Mouse (Mus musculus) megakaryocyte-erythroid progenitor cell, adult 5-6 weeks (primary cell): ENCODE data around the gene Trip10. TPM values are rescaled to one million over a fixed set of nuclear protein-coding genes. Genes with fewer than 3 reads are reported as not detected.

Experiments
- ATAC-seq: replicated peaks from 2 replicates; pipeline ENCODE4 v1.8.0; 2016; ENCODE audit warnings: mild to moderate bottlenecking, inconsistent platforms; ENCODE audit not compliant: severe bottlenecking, poor library complexity, low FRiP score, low TSS enrichment
- total RNA-seq, 2 experiments: library from RNA; stranded (forward) in 1 of 2; stranded (reverse) in 1 of 2; fragments of 200-1000, 215-1000 nt in 1 of 2; fragments of >200 nt in 1 of 2; fragmentation: Nextera tagmentation in 1 of 2; gene quantifications; 2 replicates each; pipeline ENCODE4 v1.2.3; 2014 to 2017

The Trip10 gene
- total RNA-seq (2014; fragmentation: Nextera tagmentation) = 3.9 and 4.5 TPM in 2 replicates
- 8.3 and 10.0 TPM in 2 replicates for total RNA-seq (2017)

DNA sequence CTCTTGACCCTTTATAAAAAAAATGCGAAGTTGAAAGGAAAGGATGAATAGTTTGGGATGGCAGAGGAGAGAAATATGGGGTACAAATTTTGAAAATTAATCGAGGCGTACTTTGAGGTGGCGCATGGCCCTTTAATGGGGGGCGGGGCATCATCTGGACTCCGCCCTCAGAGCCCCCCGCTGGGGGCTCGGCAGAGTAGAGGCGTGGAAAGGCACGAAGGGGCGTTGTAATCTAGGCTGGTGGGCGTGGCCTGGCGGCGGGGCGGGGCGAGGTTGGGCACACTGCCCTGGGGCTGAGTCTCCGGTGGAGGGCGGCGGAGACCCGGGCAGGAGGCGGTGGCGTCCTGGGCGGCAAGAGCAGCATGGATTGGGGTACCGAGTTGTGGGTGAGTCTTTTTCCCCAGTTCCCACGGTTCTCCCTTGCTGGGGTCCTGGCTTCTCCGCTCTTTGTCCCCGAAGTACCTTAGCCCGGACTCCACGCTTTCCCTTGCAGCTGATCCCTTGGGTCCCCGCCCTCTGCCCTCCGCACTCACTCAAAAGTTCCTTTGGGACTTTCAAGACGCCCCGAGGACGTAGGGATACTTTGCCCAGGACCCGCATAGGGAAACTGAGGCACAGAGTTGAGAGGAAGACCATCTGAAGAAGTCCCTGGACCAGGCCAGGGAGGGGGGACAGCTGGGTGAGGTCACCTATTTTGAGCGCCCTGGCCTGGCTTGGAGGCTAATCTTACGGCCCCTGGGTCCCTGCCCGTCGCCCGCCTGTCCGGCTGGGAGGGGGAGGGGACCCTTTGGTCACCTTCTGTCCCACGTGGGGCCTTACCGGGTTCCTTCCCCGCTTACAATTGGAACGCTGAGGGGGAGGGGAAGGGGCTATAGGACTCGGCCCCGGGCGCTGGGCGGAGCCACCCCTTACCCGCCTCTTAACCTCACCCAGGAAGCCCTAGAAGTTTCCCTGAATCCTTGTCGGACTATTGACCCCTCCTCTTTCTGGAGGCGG, at the start of gene Trip10:
Trip10 (plus strand) TSS at position 270 of the 996 bp plus-strand sequence.
- peak; percentile 54 for ATAC-seq

DNA sequence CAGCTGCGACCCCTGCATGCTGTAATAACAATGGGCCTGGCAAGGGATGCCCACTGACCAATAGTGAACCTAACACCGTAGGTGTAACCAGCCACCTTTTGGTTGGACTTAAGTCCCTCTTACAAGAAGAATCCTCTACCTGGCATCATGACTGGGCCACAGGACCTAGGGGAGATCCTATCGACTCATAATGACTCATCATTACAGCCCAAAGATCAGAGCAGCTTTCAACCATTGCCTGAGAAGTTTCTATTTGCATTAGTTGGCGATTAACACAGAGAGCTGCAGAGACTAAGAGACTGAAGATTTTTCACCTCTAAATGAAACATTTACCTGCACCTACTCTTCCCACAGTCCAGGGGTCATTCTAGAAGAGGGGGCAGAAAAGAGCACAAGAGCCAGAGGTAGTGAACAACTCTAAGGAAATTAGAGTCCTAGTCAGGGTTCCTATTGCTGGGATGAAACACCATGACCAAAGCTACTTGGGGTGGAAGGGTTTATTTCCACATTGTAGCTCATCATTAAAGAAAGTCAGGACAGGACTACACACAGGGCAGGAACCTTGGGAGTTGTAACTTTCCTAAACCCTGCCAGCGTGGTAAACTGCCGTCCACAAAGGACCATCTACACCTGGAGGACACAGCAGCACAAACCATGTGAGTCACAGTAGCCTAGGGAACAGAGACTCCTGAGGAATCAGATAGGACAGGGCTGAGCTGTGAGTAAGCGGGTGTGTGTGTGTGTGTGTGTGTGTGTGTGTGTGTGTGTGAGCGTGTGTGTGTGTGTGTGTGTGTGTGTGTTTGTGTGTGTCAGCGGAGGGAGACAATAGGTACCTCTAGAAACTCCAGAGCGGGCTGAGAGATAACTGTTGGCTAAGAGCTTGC, 47.2 kb upstream of the Trip10 start:
- ATAC-seq = no peak

DNA sequence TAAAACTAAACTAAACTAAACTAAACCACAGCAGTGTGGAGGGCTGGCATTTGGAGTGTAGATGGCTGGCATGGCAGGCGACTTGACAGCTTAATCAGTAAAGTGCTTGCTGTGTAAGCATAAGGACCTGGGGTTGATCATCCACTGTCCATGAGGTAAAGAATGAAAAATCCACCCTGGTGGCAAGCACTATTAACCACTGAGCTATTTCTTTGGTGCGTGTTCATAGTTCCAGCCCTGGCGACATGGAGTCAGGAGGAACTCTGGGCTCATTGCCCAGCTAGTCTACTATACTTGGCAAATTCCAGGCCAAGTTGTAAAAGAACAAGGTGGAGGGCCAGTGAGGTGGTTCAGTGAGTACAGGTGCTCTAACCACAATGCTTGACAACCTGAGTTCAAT, 41.3 kb upstream of the Trip10 start:
- no peak for ATAC-seq

DNA sequence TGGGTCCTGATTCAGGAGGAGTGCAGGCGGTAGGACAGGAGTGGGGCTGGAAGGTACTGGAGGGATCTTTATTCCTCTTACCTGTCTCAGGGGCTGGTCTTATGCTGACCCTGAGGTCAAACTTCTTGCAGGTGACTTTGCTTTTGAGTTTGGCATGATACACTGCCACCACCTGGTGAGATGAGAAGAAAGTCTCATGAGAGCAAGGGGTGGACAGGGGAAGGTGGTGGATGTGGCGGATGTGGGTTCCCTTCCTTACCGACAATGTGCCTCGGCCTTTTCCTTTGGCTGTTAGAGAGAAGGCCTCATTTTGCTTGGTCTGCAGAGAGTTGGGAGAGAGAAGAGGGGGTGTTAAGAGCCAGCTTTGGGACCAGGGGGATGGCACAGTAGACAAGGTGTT, 39.9 kb upstream of the Trip10 start:
- ATAC-seq = no peak

DNA sequence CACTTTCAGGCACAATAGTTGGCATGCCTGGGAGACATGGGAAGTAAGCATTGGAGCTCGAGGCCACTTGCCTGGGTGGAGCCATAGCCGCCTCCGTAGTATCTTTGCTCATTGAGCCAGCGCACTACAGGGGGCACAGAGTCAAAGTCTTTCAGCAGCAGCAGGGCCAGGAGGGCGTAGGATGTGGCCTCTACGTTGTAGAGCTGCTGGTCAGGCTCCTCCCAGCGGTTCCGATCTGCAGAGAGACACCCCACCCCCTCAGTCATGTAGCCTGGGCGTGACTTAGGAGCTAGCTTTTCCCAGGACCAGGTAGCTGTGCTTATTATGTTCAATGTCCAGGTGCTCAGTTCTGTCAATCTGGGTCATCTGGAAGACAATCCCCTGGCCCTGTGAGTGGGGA, 37.8 kb upstream of the Trip10 start:
- no peak for ATAC-seq

DNA sequence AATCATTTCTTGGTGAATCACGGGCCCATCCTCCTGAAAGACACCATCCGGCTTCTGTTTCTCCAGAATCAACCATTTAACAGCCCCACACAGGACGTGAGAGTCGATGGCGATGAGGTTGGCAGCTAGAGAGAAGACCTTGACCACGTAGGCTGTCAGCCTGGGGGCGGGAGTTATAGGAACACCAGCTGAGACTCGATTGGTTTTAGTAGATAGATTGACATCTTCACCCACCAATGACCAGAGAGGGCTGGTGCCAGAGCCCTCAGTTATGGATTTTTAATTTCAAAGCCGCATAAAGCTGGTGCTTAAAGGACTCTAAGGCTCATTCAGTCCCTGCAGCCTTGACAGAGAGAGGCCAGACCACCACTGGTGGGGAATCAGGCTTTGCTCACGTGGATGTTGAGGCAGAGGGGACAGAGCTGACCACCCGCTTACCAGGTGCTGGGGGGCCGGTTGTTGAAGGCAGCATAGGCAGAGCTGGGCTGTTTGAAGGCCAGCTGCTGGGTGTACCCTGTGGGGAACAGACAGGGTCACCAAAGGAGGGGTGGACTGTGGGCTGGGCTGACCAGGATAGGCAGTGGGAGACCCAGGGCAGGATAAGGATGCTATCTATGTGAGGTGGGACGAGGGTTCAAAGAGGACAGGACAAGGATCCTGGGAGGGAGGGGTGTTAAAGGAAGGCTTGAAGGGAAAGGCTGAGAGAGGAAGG, 34.4 kb upstream of the Trip10 start:
- 0 out of 2 replicates have a peak, but pooled peaks have one; percentile 36 for ATAC-seq

DNA sequence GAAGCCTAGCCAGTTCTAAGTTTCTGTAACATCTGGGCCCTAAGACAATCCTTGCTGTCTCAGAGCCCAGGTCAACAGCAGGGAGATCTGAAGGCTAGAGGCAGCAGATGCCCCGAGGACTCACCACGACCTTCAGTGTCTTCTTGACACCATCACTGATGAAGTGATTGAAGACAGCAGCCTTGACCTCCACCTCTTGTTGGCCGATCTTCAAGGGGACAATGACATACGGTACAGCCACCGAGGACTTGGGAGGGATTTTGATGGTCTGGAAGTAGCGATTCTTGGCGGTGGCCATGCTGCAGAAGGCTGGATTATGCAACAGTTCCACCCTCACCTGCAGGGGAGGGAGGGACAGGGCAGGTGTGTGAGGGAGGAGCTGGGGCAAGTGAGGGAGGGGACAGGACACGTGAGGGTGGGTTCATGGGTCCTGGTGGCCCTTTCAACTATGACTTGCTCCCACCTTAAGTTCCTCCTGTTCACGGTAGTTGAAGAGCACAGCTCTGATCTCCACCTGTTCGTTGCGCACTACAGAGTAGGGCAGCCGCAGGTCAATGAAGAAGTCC, 30.8 kb upstream of the Trip10 start:
- no peak for ATAC-seq

DNA sequence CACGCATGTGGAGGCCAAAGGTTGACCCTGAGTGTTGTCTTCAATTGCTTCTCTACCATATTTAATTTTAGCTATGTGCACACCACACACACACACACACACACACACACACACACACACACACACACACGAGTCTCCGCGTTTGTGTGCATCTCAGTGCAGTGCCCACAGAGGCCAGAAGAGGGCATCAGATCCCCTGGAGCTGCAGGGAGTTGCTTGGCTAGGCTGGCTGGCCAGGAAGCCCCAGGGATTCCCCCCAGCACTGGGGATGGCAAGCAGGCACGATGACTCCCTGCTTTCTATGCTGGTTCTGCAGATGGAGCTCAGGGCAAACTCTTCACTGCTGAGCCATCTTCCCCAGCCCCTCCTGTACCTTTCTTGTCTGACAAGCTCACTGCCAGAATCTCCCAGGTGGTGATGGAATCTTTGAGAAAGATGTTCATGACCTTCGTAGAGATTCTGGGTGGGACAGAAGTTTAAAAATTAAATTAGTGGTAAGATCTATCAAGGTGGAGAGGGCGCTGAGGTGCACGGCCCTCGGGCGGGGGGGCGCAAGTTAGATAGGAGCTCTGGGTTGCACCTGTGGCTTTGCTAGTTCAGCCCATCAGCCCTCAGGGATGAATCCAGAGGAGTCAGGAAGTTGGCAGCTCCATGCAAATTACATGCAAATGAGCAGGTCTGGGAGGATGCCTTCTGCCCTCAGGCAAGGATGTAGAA, 29.9 kb upstream of the Trip10 start:
- ATAC-seq = peak; percentile 50

DNA sequence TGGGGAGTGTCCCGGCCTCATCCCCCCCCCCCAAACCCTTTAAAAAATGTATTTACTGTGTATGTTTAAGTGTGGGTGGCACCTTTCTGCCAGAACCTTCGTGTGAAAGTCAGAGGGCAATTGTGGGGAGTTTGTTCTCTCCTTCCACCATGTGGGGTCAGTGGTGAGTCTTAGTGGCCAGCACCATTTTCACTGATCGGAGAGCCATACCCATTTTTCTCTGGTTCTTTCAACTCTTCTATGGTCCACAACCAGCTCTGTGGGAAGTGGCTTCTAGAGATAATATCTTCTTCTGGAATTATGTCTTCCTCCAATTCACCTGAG, 29.4 kb upstream of the Trip10 start:
- ATAC-seq = no peak

DNA sequence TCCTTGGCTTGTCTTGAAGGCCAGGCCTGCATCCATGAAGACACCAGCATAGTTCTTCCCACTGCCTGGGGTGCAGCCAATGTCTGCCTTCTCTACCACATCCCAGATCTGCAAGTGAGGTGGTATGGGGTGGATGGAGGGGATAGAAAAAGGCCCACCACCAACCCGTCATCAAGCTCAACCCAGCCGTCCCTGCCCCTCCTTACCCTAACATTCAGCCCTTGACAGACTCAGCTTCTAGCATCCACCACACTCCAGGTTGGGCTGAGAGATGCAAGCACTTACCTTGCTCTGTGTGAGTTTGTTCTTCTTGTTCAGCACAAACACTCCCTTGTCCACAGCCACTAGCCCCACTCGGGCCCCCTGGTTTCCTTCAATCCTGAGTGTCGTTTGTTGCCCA, 27.3 kb upstream of the Trip10 start:
- no peak for ATAC-seq

DNA sequence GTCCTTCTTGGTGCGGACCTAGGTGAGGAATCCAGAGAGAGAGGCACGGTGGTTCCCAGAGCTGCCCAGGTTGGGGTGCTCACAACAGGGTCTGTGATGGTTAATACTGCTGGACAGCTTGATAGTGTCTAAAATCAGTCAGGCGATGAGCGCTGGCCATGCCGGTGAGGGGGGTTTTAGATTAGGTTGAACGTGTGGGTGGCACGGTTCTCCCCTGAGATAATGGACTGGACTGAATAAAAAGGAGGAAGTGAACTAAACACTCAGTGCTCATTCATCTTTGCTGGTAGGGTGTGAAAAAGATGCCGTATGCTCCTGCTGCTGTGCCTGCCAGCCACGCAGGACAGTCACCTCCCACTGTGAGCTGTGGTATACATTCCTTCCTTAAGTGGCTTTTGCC, 25.9 kb upstream of the Trip10 start:
- no peak for ATAC-seq

DNA sequence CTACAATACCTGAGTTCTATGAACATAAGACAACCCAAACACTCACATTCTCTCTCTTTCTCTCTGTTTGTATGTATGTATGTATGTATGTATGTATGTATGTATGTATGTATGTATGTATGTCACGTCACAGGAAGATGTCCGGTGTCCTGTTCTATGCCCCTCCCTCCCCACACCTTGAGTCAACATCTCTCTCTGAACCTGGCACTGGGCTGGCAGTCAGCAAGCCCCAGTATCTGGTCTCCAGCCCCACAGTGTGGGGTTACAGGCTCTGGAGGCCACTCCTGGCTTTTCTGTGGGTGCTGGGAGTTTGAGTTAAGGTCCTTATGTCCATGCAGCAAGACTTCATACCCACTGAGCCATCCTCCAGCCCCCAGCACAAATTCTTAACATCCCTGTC, 21.8 kb upstream of the Trip10 start:
- ATAC-seq = no peak

DNA sequence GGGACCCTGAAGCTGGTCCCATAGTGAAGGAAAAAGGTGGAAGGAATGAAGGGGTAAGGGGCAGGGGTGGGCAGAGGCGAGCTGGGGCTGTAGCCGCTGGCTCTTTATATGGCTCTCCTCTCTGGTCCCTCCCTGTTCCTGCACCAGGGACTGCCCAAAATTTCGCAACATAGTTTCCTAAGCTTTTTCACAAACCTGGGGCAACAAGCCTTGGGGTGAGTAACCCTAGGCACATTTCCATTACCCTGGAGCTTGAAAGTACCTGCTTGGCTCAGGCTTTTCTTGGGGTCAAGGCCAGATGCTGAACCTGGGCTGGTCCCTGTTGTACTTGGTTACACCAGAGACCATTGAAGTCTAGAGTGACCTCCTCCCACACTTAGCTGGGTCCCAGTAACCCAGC, 21.2 kb upstream of the Trip10 start, which contains the start of gene C3:
C3 (minus strand) TSS at position 123 of the 400 bp plus-strand sequence.
- no peak for ATAC-seq

DNA sequence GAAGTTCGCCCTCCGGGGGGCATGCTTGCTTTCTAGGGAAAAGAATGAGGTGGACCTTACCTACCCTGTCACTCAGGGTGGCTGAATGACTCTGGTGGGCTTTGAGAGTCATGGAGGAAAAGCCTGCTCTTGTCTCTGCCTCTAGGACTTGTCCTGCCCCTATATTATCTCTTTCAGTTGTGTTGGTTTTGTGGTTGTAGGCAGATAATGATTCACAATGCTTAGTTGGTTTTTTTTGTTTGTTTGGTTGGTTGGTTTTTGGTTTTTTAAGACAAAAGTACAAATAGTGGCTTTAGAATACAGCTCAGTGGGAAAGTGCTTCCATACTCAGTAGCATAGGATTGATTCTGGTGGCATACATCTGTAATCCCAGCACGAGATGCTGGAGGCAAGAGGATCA, 20.4 kb upstream of the Trip10 start:
- ATAC-seq = no peak

DNA sequence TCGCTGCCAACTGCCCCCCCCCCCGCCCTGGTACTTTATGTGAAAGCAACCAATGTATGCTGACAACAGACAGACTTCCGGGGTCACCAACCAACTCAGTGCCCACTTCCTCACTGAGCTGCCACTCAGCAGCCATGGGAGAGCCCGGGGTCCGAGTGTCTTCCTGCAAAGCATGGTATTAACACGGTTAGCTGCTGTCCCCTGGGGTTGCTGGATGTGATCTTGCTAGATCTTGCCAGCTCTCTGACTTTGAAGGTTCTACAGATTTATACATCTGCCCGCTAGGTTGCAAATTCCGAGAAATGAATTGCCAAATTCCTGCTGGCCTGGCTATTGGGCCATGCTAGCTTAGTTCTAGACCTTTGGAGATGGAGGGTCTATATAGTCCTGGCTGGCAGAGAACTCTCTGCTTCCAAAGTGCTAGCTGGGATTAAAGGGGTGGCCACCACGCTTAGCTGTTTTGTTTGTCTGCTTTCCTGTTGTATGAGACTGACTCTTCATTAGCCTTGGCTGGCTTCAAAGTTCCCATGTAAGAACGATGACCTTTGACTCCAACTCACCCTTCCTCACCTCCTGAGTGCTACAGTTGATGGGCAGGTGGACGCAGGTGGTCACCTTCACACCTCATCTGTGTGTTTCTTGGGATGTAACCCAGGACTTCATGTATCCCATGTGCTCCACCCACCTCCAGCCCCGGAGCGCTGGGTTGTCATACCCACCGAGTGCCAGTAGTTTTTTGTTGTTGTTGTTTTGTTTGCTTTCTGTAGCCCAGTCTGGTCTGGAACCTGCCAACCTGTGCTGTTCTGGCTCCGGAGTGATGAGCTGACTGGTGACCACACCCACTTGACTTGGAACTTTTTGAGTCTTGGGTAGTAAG, 19.2 kb upstream of the Trip10 start:
- no peak for ATAC-seq

DNA sequence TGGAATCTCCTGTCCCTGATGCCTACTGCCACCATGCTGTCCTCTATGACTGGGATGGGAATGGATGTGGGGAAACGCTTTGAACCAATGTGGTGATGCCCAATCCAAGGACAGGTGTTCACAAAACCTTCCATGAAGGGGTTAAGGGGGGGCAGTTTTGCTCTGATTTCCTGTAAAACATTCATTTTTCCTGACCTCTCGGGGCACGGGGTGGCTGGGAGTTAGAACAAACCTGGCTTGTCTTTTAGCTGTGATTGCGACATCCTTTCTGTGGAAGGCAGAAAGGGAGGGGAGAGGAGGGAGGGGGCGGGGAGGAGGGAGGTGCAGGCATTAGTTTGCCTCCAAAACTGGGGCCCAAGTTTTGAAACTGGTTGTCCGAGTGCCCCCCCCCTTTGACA, 18.5 kb upstream of the Trip10 start:
- no peak for ATAC-seq

DNA sequence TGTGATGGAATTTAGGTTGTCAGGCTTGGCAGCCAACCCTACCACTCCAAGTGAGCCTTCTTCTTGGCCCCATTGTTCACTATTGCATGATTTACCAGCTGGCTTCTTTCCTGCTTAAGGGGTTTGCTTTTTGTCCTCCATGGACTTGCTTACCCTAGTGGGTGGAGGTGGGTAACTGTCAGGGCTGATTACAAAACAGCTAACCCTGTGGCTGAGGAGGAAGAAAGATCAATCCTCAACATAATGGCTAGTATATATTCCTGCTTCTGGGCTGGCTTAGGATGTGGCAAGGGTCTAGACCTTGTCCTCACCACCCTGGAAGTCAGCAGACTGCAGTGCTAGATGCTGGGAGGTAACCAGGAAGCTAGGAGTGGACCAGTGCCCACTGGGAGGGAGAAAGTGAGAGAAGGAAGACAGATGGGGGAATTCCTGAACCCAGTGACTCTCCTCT, 17.9 kb upstream of the Trip10 start:
- no peak for ATAC-seq

DNA sequence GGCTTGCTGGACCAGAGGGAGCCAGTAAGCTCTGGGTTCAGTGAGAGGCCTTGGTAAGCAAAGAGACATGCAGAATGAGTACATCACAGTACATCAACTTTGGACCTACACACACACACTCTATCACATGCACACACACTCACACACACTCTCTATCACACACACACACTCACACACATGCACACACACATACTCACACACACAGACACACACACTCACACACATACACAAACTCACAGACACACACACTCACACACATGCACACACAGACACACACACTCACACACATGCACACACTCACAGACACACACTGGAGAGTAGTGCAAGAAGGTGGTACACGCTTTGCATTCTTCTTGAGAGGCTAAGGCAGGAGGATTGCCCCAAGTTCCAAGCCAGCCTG, 17.1 kb upstream of the Trip10 start:
- no peak for ATAC-seq
